Mouse (Mus musculus) forebrain, embryonic 11.5 days (tissue): Measurements from ENCODE around the gene Det1. TPM values are rescaled to one million over a fixed set of nuclear protein-coding genes. Genes with fewer than 3 reads are reported as not detected.

Source experiments
- ATAC-seq: fragments of 200-750 bp; cut with Nextera tagmentation; replicated peaks from 2 replicates; pipeline ENCODE4 v1.8.0; 2017; ENCODE audit warnings: moderate TSS enrichment; ENCODE audit not compliant: low FRiP score
- DNase-seq: peaks from one replicate; pipeline ENCODE4 v3.0.0-alpha.2; 2017; ENCODE audit warnings: low spot score
- H3K27ac ChIP-seq: fragments of 300-500 bp; sonication (generic); 2 replicates; pipeline ENCODE4 v1.5.1; 2014; ENCODE audit warnings: low read depth, low read length
- H3K27me3 ChIP-seq: fragments of 300-500 bp; sonication (generic); 2 replicates; pipeline ENCODE4 v1.6.1; 2014; ENCODE audit warnings: mild to moderate bottlenecking, low read length, mixed read lengths; ENCODE audit not compliant: control insufficient read depth, insufficient read depth
- H3K36me3 ChIP-seq: fragments of 300-500 bp; sonication (generic); 2 replicates; pipeline ENCODE4 v1.6.1; 2014; ENCODE audit warnings: mild to moderate bottlenecking, low read length, moderate library complexity, mixed read lengths; ENCODE audit not compliant: control insufficient read depth, insufficient read depth
- H3K4me1 ChIP-seq: fragments of 300-500 bp; sonication (generic); replicated peaks from 2 replicates; pipeline ENCODE4 v1.6.1; 2014; ENCODE audit warnings: low read length, mixed read lengths; ENCODE audit not compliant: control insufficient read depth, insufficient read depth
- H3K4me2 ChIP-seq: fragments of 300-500 bp; sonication (generic); 2 replicates; pipeline ENCODE4 v1.6.1; 2014; ENCODE audit warnings: low read depth, mild to moderate bottlenecking, low read length, moderate library complexity, mixed read lengths; ENCODE audit not compliant: severe bottlenecking
- H3K4me3 ChIP-seq: fragments of 300-500 bp; sonication (generic); 2 replicates; pipeline ENCODE4 v1.5.1; 2014; ENCODE audit warnings: low read depth, low read length
- H3K9ac ChIP-seq: fragments of 300-500 bp; sonication (generic); 2 replicates; pipeline ENCODE4 v1.6.1; 2014; ENCODE audit warnings: low read length
- H3K9me3 ChIP-seq: fragments of 300-500 bp; sonication (generic); 2 replicates; pipeline ENCODE4 v1.6.1; 2016; ENCODE audit warnings: low read length, mixed read lengths; ENCODE audit not compliant: control insufficient read depth
- WGBS: fragments of 180-500 bp; shearing (Covaris S2); extraction: QIAGEN DNeasy Blood & Tissue Kit; methylation state at CpG from one replicate; pipeline ENCODE4 v1.1.7; 2014; 5-methylcytosine and 5-hydroxymethylcytosine counted together
- polyA plus RNA-seq: library from polyadenylated mRNA; unstranded; fragments of >200 nt; fragmentation: Nextera tagmentation; extraction: Ambion mirVana; gene quantifications from 2 replicates; pipeline ENCODE4 v1.2.1, GENCODE M21; 2014

Det1 gene
- polyA plus RNA-seq = 24.3 and 24.8 TPM in 2 replicates

DNA sequence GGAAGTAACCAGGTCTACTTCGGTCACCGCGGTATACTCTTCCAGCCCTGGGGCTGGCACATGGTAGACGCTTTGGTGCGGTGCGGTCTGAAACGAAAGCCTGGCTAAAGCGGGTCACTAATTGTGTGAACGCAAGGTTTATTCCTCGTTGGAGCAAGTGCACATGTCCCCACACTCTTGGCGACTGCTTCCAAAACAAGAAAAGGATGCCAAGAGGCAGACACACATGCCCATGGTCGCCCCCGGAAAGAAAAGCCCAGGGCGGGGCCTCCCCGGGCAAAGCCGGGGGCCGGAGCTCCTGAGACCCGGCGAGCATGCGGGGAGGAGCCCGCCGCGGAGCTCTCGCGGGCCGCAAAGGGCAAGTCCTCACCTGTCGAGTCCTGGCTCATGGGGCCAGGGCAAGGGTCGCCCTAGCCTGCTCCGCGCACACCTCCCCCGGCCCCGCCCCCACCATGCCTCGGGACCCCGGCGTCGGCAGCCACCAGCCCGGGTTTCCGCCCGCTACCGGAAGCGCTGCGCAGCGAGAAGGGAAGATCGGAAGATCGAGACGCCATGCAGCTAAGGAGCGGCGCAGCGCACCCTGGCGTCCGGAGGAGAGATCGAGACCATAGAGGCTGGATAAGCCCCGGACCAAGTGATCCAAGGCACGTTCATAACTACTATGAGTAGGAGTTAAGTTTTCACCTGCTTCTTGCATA, at the start of gene Det1:
Det1 (minus strand) TSS at position 527 of the 698 bp plus-strand sequence.
- peaks cover 4% of the 10 kb centered on the region; the same call in 1 of the 2 replicates for H3K36me3 ChIP-seq
- peak within 1 kb of the TSS; percentile 50 for H3K4me2 ChIP-seq
- H3K4me1 ChIP-seq = no peaks in the 10 kb centered on the region
- DNase-seq = peak; percentile 95
- H3K9me3 ChIP-seq = no peaks in the 10 kb centered on the region
- H3K9ac ChIP-seq = peak within 1 kb of the TSS; percentile 91
- no peaks in the 10 kb centered on the region for H3K27me3 ChIP-seq
- H3K27ac ChIP-seq = peak within 1 kb of the TSS; percentile 38; the same call in 1 of the 2 replicates
- ATAC-seq = peak; percentile 95
- under 1% methylated on average over 45 of the region's 54 CpGs for WGBS
- peak within 1 kb of the TSS; percentile 80 for H3K4me3 ChIP-seq

- DNase-seq (peak; percentile 97), ATAC-seq (peak; percentile 98)
- no peaks in the 10 kb centered on the region; the same call in 1 of the 2 replicates for H3K36me3 ChIP-seq
- no peaks in the 10 kb centered on the region for H3K9me3 ChIP-seq
- no peaks in the 10 kb centered on the region for H3K27me3 ChIP-seq
- peak within 1 kb of the TSS; percentile 88 for H3K4me2 ChIP-seq
- peaks cover 6% of the 10 kb centered on the region; the same call in 1 of the 2 replicates for H3K4me1 ChIP-seq
- no peak within 1 kb of the TSS for H3K27ac ChIP-seq
- peak within 1 kb of the TSS; percentile 66 for H3K9ac ChIP-seq
- under 1% methylated on average over 53 of the region's 53 CpGs for WGBS
- H3K4me3 ChIP-seq = peak within 1 kb of the TSS; percentile 72
Measured at GRCm38 (mm10) chr7:78895653-78896333, 48.7 kb upstream of the Det1 start, which contains the start of gene Aen. Gene Aen (plus strand): TSS chr7:78895854.

GRCm38 (mm10) chr7:78895021-78895652, 48.1 kb upstream of the Det1 start:
- DNase-seq (no peak), ATAC-seq (no peak)
- Histone ChIP-seq H3K27ac (no peak overlapping the region), H3K27me3 (no peaks in the 10 kb centered on the region), H3K9ac (peak overlapping the region; percentile 57), H3K36me3 (no peaks in the 10 kb centered on the region; the same call in 1 of the 2 replicates), H3K9me3 (no peaks in the 10 kb centered on the region), H3K4me2 (peak overlapping the region; percentile 88), H3K4me1 (peaks cover 6% of the 10 kb centered on the region; the same call in 1 of the 2 replicates), H3K4me3 (peak overlapping the region; percentile 72)
- WGBS = 59% methylated on average over 13 of the region's 13 CpGs

DNA sequence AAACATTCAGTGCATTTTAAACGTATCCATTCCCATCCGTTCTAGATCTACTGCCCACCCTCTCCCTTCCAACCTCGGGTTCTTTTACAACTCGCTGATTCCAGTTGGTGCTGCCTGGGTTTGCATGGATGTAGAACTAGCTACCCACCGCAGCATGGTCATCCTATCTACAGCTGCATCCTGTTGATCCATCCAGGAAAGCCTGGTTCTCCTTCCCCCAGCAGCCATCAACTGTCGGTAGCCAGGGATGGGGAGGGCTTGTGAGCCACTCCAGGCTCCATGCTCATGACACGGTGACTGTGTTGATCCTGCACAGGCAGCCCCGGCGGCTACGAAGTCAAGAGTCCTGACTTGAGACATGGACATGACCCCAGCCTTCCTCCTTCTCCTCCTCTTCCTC, 46.9 kb upstream of the Det1 start:
- H3K9ac ChIP-seq = no peak overlapping the region
- no peak overlapping the region for H3K27ac ChIP-seq
- H3K4me2 ChIP-seq = no peak overlapping the region
- H3K4me3 ChIP-seq = no peak overlapping the region
- 87% methylated on average over 10 of the region's 10 CpGs for WGBS
- no peak for DNase-seq
- no peaks in the 10 kb centered on the region; the same call in 1 of the 2 replicates for H3K27me3 ChIP-seq
- peaks cover 6% of the 10 kb centered on the region; the same call in 1 of the 2 replicates for H3K4me1 ChIP-seq
- H3K9me3 ChIP-seq = no peaks in the 10 kb centered on the region
- ATAC-seq = no peak
- H3K36me3 ChIP-seq = no peaks in the 10 kb centered on the region; the same call in 1 of the 2 replicates

DNA sequence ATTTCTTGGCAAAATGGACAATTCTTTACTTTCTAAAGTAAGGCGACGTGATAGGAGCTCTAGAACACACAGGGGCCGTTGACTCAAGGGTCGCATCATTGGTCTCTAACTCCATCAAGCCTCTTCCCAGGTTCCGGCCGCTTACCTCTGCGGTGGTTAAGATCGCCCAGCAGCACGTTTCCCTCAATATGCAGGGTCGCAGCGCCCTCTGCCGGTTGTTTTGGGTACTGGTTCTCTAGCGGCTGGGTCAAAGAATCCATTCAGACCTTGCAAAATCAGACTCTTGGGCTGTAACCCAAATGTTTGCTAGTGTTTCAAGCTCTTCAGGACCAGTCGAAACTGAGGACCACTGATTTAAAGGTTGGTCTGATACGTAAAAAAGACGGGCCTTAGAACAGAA, 43.6 kb upstream of the Det1 start:
- H3K4me3 ChIP-seq = no peak overlapping the region
- no peaks in the 10 kb centered on the region; the same call in 1 of the 2 replicates for H3K36me3 ChIP-seq
- peak; percentile 95 for DNase-seq
- H3K9me3 ChIP-seq = no peaks in the 10 kb centered on the region
- no peak for ATAC-seq
- no peak overlapping the region for H3K9ac ChIP-seq
- H3K27me3 ChIP-seq = no peaks in the 10 kb centered on the region; the same call in 1 of the 2 replicates
- H3K4me2 ChIP-seq = no peak overlapping the region
- 2% methylated on average over 16 of the region's 16 CpGs for WGBS
- H3K27ac ChIP-seq = no peak overlapping the region
- peaks cover 23% of the 10 kb centered on the region for H3K4me1 ChIP-seq

- H3K27ac ChIP-seq = peak overlapping the region; percentile 89
- H3K9me3 ChIP-seq = no peaks in the 10 kb centered on the region
- DNase-seq (peak; percentile 86), ATAC-seq (peak; percentile 77)
- peaks cover 2% of the 10 kb centered on the region; the same call in 1 of the 2 replicates for H3K27me3 ChIP-seq
- peak overlapping the region; percentile 47 for H3K9ac ChIP-seq
- peak overlapping the region; percentile 15; the same call in 1 of the 2 replicates for H3K4me3 ChIP-seq
- WGBS = 14% methylated on average over 9 of the region's 9 CpGs
- peak overlapping the region; percentile 41 for H3K4me2 ChIP-seq
- peaks cover 32% of the 10 kb centered on the region for H3K4me1 ChIP-seq
- H3K36me3 ChIP-seq = no peaks in the 10 kb centered on the region; the same call in 1 of the 2 replicates
Measured at GRCm38 (mm10) chr7:78887431-78887842, 40.4 kb upstream of the Det1 start.

DNA sequence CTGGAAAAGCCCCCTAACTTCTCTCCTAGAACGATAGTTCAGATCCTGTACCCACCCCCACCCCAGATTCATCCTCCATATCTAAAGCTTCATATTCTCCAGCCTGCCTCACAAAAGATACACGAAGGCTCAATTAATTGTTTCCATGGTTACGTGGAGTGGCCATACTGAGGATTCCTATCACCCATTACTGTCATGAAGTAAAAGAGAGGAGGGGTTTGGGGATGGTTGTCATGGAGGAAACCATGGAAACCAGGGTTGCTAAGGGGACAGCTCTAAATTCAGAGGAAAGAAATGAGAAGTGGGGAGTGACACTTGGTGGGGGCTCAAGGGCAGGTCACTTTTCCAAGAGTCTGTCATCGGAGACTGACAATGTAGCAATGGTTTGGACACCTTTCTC, 39.4 kb upstream of the Det1 start:
- peak overlapping the region; percentile 41 for H3K4me2 ChIP-seq
- DNase-seq (no peak), ATAC-seq (0 out of 2 replicates have a peak, but pooled peaks have one; percentile 1)
- no peaks in the 10 kb centered on the region for H3K9me3 ChIP-seq
- no peaks in the 10 kb centered on the region; the same call in 1 of the 2 replicates for H3K36me3 ChIP-seq
- peaks cover 36% of the 10 kb centered on the region for H3K4me1 ChIP-seq
- peak overlapping the region; percentile 89 for H3K27ac ChIP-seq
- peaks cover 2% of the 10 kb centered on the region; the same call in 1 of the 2 replicates for H3K27me3 ChIP-seq
- H3K9ac ChIP-seq = peak overlapping the region; percentile 47; the same call in 1 of the 2 replicates
- WGBS = 39% methylated on average over 4 of the region's 4 CpGs
- H3K4me3 ChIP-seq = peak overlapping the region; percentile 15; the same call in 1 of the 2 replicates

GRCm38 (mm10) chr7:78885404-78885803, 38.3 kb upstream of the Det1 start:
- H3K9me3 ChIP-seq = no peaks in the 10 kb centered on the region
- H3K27ac ChIP-seq = peak overlapping the region; percentile 89; the same call in 1 of the 2 replicates
- H3K4me1 ChIP-seq = peaks cover 37% of the 10 kb centered on the region
- WGBS = 83% methylated on average over 5 of the region's 5 CpGs
- no peak overlapping the region; the same call in 1 of the 2 replicates for H3K9ac ChIP-seq
- no peak overlapping the region for H3K4me3 ChIP-seq
- no peak for ATAC-seq
- DNase-seq = no peak
- H3K36me3 ChIP-seq = no peaks in the 10 kb centered on the region; the same call in 1 of the 2 replicates
- peak overlapping the region; percentile 41; the same call in 1 of the 2 replicates for H3K4me2 ChIP-seq
- H3K27me3 ChIP-seq = peaks cover 2% of the 10 kb centered on the region; the same call in 1 of the 2 replicates
